Mouse (Mus musculus): Measurements from ENCODE around the gene Atp8b4. TPM values are rescaled to one million over a fixed set of nuclear protein-coding genes. Genes with fewer than 3 reads are reported as not detected.
A peak's percentile ranks its signal among the peaks of the same experiment; 100 is the strongest.

Atp8b4 gene
- total and polyA plus RNA-seq, 2 experiments from 2014 or later = 0.10 TPM; not detected in 1

GRCm38 (mm10) chr2:126450210-126450936 is 50.1 kb downstream of the Atp8b4 start:
- no peaks in the 10 kb centered on the region for H3K36me3 ChIP-seq (ENCODE audit: insufficient read depth, low read length)
- 16% methylated on average over 14 of the region's 14 CpGs for WGBS
- no peaks in the 10 kb centered on the region for H3K27me3 ChIP-seq (ENCODE audit: insufficient read depth, low read length)
- ATAC-seq (peak; percentile 98), DNase-seq (ENCODE audit: low spot score) (peak; percentile 92)
- peak overlapping the region; percentile 7; the same call in 1 of the 2 replicates for H3K4me3 ChIP-seq (ENCODE audit: low read length)
- peak overlapping the region; percentile 38 for H3K4me2 ChIP-seq (ENCODE audit: low read depth, low read length)
- H3K4me1 ChIP-seq (ENCODE audit: insufficient read depth, low read length) = 0 out of 2 replicates have a peak, but pooled peaks cover 4% of the 10 kb centered on the region
- H3K9me3 ChIP-seq (ENCODE audit: low read length) = no peaks in the 10 kb centered on the region
- no peak overlapping the region for H3K9ac ChIP-seq (replicated peaks; ENCODE audit: low read length)
- H3K27ac ChIP-seq = peak overlapping the region; percentile 45
- TF ChIP-seq CTCF (IDR thresholded peaks at IDR 0.05; ENCODE audit: low read depth) = no peak

- Histone ChIP-seq H3K27ac (no peak overlapping the region), H3K4me2 (ENCODE audit: low read depth, low read length) (no peak overlapping the region), H3K27me3 (ENCODE audit: insufficient read depth, low read length) (no peaks in the 10 kb centered on the region), H3K36me3 (ENCODE audit: insufficient read depth, low read length) (no peaks in the 10 kb centered on the region), H3K4me3 (ENCODE audit: low read length) (no peak overlapping the region), H3K9me3 (ENCODE audit: low read length) (no peaks in the 10 kb centered on the region), H3K4me1 (ENCODE audit: insufficient read depth, low read length) (no peaks in the 10 kb centered on the region), H3K9ac (replicated peaks; ENCODE audit: low read length) (no peak overlapping the region)
- 83% methylated on average over 6 of the region's 6 CpGs for WGBS
- TF ChIP-seq CTCF (IDR thresholded peaks at IDR 0.05; ENCODE audit: low read depth) = no peak
- no peak for ATAC-seq
- DNase-seq (ENCODE audit: low spot score) = no peak
Measured at GRCm38 (mm10) chr2:126445039-126445438, 55.4 kb downstream of the Atp8b4 start.

DNA sequence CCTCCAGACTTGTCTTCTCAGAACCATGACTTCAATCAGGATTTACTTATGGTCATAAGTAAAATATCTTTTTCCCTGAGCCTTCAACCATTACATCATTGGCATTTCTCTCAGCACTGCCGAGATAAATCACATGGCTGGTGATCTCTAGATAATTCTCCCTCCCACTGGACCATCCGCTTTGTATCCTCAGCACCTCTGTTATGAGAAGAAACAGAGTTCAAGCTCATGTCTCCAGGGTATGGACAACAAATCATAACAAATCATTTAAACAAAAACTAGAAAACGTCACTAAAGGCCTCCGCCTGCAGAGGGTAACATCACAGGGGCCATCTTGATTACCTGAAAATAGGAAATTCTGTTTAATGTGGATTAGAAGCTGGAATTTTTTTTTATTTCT is 58.9 kb downstream of the Atp8b4 start:
- no peak for TF ChIP-seq CTCF (IDR thresholded peaks at IDR 0.05; ENCODE audit: low read depth)
- no peak for ATAC-seq
- H3K27me3 ChIP-seq (ENCODE audit: insufficient read depth, low read length) = no peaks in the 10 kb centered on the region
- 80% methylated on average over 4 of the region's 4 CpGs for WGBS
- H3K4me2 ChIP-seq (ENCODE audit: low read depth, low read length) = no peak overlapping the region
- H3K9me3 ChIP-seq (ENCODE audit: low read length) = no peaks in the 10 kb centered on the region
- no peaks in the 10 kb centered on the region for H3K4me1 ChIP-seq (ENCODE audit: insufficient read depth, low read length)
- no peak for DNase-seq (ENCODE audit: low spot score)
- no peak overlapping the region for H3K27ac ChIP-seq
- no peak overlapping the region for H3K9ac ChIP-seq (replicated peaks; ENCODE audit: low read length)
- no peak overlapping the region for H3K4me3 ChIP-seq (ENCODE audit: low read length)
- H3K36me3 ChIP-seq (ENCODE audit: insufficient read depth, low read length) = no peaks in the 10 kb centered on the region

GRCm38 (mm10) chr2:126434712-126435111 is 65.8 kb downstream of the Atp8b4 start:
- no peaks in the 10 kb centered on the region for H3K4me1 ChIP-seq (ENCODE audit: insufficient read depth, low read length)
- H3K27me3 ChIP-seq (ENCODE audit: insufficient read depth, low read length) = no peaks in the 10 kb centered on the region
- no peaks in the 10 kb centered on the region for H3K36me3 ChIP-seq (ENCODE audit: insufficient read depth, low read length)
- no peak overlapping the region for H3K4me3 ChIP-seq (ENCODE audit: low read length)
- no peak overlapping the region for H3K9ac ChIP-seq (replicated peaks; ENCODE audit: low read length)
- no peaks in the 10 kb centered on the region for H3K9me3 ChIP-seq (ENCODE audit: low read length)
- DNase-seq (ENCODE audit: low spot score) = no peak
- TF ChIP-seq CTCF (IDR thresholded peaks at IDR 0.05; ENCODE audit: low read depth) = no peak
- ATAC-seq = no peak
- WGBS = 94% methylated on average over 1 of the region's 1 CpGs
- no peak overlapping the region for H3K4me2 ChIP-seq (ENCODE audit: low read depth, low read length)
- no peak overlapping the region for H3K27ac ChIP-seq

GRCm38 (mm10) chr2:126434305-126434704 is 66.2 kb downstream of the Atp8b4 start:
- WGBS = 93% methylated on average over 9 of the region's 9 CpGs
- no peaks in the 10 kb centered on the region for H3K36me3 ChIP-seq (ENCODE audit: insufficient read depth, low read length)
- no peaks in the 10 kb centered on the region for H3K9me3 ChIP-seq (ENCODE audit: low read length)
- no peak overlapping the region for H3K27ac ChIP-seq
- no peak overlapping the region for H3K4me2 ChIP-seq (ENCODE audit: low read depth, low read length)
- DNase-seq (ENCODE audit: low spot score) (no peak), ATAC-seq (no peak)
- H3K4me3 ChIP-seq (ENCODE audit: low read length) = no peak overlapping the region
- TF ChIP-seq CTCF (IDR thresholded peaks at IDR 0.05; ENCODE audit: low read depth) = no peak
- no peaks in the 10 kb centered on the region for H3K4me1 ChIP-seq (ENCODE audit: insufficient read depth, low read length)
- no peaks in the 10 kb centered on the region for H3K27me3 ChIP-seq (ENCODE audit: insufficient read depth, low read length)
- no peak overlapping the region for H3K9ac ChIP-seq (replicated peaks; ENCODE audit: low read length)

DNA sequence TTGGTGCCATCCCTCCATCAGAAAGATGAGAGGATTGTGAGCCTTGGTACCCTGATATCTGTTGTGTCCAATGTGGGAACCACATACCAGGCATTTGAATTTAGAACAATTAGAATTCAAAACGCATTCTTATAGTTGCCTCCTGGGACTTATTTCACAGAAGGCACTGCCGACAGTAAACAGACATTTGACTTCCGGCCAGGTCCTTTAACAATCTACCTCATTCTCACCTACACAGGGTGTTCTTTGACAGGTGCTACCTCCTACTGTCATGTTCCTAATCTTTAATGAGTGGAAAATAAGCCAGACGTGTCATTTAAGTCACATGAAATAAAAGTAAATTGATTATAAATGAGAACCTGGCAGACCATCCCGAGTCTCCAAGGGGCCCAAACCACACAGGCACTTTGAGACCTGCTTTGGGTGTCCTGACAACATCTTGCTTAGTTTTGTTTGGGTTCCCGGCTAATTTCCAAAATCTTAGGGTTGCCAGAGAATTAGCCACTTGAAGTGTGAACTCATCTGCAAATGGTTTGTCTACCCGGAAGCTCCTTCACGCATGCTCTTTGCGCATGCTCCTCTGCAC is 67.9 kb downstream of the Atp8b4 start:
- H3K4me2 ChIP-seq (ENCODE audit: low read depth, low read length) = no peak overlapping the region
- no peak overlapping the region for H3K4me3 ChIP-seq (ENCODE audit: low read length)
- H3K36me3 ChIP-seq (ENCODE audit: insufficient read depth, low read length) = no peaks in the 10 kb centered on the region
- 62% methylated on average over 9 of the region's 9 CpGs for WGBS
- DNase-seq (ENCODE audit: low spot score) = peak; percentile 37
- no peak overlapping the region for H3K9ac ChIP-seq (replicated peaks; ENCODE audit: low read length)
- TF ChIP-seq CTCF (IDR thresholded peaks at IDR 0.05; ENCODE audit: low read depth) = no peak
- ATAC-seq = no peak
- no peak overlapping the region for H3K27ac ChIP-seq
- no peaks in the 10 kb centered on the region for H3K4me1 ChIP-seq (ENCODE audit: insufficient read depth, low read length)
- H3K27me3 ChIP-seq (ENCODE audit: insufficient read depth, low read length) = no peaks in the 10 kb centered on the region
- H3K9me3 ChIP-seq (ENCODE audit: low read length) = no peaks in the 10 kb centered on the region

- no peaks in the 10 kb centered on the region for H3K27me3 ChIP-seq (ENCODE audit: insufficient read depth, low read length)
- H3K9ac ChIP-seq (replicated peaks; ENCODE audit: low read length) = no peak overlapping the region
- DNase-seq (ENCODE audit: low spot score) (peak; percentile 88), ATAC-seq (peak; percentile 84)
- no peak overlapping the region for H3K27ac ChIP-seq
- 20% methylated on average over 3 of the region's 3 CpGs for WGBS
- TF ChIP-seq CTCF (IDR thresholded peaks at IDR 0.05; ENCODE audit: low read depth) = peak; percentile 91
- H3K4me3 ChIP-seq (ENCODE audit: low read length) = no peak overlapping the region
- no peaks in the 10 kb centered on the region for H3K9me3 ChIP-seq (ENCODE audit: low read length)
- H3K36me3 ChIP-seq (ENCODE audit: insufficient read depth, low read length) = no peaks in the 10 kb centered on the region
- no peak overlapping the region for H3K4me2 ChIP-seq (ENCODE audit: low read depth, low read length)
- H3K4me1 ChIP-seq (ENCODE audit: insufficient read depth, low read length) = no peaks in the 10 kb centered on the region
Measured at GRCm38 (mm10) chr2:126429282-126429681, 71.2 kb downstream of the Atp8b4 start.

All from hindbrain, postnatal 0 days (tissue).